Mouse (Mus musculus): Measurements from ENCODE around the gene Gm28053. TPM values are rescaled to one million over a fixed set of nuclear protein-coding genes. Genes with fewer than 3 reads are reported as not detected.

The Gm28053 gene
- polyA plus RNA-seq, 1 experiment from 2014 or later = 1.1 TPM

DNA sequence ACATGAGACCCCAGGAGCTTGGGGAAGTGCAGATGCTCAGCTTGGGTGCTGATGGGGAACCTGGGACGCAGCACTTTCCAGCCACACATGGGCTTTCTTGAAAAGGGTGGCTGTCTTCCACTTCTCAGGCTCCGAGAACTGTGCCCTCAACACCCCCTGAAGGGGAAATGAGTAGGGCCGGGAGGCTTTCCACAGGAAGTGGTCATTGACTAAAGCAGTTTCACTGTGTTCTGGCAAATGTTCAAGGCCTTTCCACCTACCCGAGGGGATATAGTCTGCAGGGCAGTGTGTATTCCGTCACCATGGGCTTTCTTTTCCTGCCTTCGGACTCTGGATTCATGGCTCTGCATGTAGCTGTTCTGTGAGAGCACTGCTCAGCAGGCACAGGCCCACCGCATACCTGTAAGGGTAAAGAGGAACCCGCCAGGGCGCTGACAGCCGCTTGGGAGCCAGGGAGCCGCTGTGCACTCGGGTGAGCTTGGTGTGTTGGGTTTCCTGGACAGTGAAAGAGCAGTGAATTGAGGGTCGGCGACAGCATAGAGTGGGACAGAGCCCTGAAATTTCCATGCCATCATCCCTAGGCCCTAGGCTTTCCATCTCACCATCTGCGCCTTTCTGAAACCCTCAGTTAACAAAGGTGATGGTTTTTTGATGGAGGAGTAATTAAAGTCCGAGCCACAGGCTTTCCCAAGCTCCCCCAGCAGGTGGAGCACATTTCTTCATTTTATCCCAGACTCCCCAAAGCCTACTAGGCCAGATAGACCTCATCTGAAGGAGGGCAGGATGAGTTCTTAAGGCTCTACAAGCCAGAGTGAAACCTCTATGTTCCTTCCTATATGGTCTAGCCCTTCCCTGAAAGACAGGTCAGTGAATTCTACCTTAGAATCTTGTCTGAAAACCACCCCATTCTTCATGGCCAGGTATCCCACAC is 27.8 kb downstream of the Gm28053 start, which contains the start of gene Gimap5:
TSS of gene Gimap5 (plus strand) at position 239 of the 931 bp plus-strand sequence.
- Histone ChIP-seq H3K27ac (replicated peaks) (no peak within 1 kb of the TSS), H3K4me1 (replicated peaks) (peaks cover 18% of the 10 kb centered on the region; the same call in 1 of the 2 replicates), H3K9me3 (no peaks in the 10 kb centered on the region), H3K9ac (no peak within 1 kb of the TSS), H3K27me3 (peaks cover 23% of the 10 kb centered on the region), H3K4me3 (no peak within 1 kb of the TSS), H3K36me3 (no peaks in the 10 kb centered on the region), H3K4me2 (no peak within 1 kb of the TSS)
- 44% methylated on average over 16 of the region's 16 CpGs for WGBS
- no peak for ATAC-seq (ENCODE audit: low FRiP score, low read depth)

DNA sequence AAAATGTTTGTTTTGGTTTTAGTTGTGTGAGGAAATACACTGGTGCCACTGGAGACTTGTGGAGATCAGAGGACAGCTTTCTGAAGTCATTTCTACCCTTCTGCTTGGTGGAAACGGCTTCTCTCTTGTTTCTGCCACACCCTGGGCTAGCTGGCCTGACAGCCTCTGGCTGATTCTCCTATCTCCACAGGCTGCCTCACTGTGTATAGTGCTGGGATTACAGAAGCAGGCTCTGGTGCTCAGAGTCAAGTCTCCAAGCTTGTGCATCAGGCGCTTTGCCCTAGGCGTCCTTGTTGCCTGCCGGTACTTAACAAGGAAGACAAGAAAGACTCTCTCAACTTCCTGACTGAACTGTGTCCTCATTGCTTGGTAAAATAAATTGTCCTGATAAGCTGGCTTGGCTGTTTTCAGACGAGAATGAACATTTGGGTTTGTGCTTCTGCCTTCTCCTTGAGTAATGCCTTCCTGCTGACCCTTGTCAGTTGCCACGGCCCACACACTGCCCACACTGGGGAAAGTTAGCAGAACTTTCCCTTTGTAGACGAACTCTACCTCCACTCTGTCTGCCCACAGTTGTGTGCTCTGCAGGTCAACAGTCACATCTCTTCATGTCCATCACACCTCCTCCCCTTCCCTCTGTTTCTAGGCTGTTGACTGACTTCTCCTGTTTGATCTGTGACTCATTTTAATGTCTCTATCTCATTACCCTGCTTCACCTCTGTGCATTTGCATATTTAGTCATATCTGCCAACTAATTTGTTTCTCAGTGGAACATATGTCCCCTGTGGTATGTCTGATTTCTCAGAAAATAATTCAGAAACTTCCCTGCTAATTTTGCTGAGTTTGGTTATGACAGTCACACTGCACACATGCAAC is 28.9 kb downstream of the Gm28053 start:
- Histone ChIP-seq H3K9ac (no peak overlapping the region), H3K4me2 (no peak overlapping the region)

DNA sequence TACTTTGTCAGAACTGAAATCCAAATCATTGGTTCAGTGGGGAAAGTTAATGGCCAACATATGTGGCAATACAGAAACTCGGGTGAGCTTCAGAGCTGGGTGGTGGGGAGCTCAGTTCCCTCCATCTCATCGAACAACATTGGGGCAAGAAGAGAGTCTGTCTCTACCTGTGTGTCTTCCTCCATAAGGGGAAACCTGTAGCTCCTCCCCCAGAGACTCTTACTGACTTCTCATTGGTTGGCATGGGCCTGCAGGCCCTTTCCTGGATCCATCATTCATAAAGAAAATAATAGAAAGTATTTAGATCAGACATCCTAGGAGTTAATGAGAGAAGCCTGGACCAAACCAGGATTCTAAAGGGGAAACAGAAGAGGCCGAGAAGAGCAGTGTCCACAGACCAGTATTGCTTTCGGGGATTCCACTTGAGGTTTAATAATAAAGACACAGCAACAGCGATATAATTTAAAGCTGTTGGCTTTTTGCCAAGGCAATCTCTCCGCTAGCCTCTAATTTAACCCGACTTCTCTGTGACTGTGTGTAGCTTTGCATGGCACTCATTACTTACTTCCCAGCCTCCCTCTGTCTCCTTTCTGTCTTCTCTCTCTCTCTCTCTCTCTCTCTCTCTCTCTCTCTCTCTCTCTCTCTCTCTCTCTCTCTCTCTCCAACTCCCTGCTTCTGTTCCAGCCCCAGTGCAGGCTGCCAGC is 45.3 kb downstream of the Gm28053 start:
- WGBS = 69% methylated on average over 7 of the region's 7 CpGs
- no peaks in the 10 kb centered on the region for H3K4me1 ChIP-seq (replicated peaks)
- ATAC-seq (ENCODE audit: low FRiP score, low read depth) = no peak
- no peaks in the 10 kb centered on the region for H3K27me3 ChIP-seq
- H3K36me3 ChIP-seq = no peaks in the 10 kb centered on the region
- no peak overlapping the region for H3K4me2 ChIP-seq
- H3K4me3 ChIP-seq = no peak overlapping the region
- H3K9me3 ChIP-seq = no peaks in the 10 kb centered on the region
- H3K9ac ChIP-seq = no peak overlapping the region
- H3K27ac ChIP-seq (replicated peaks) = no peak overlapping the region

More for the DNA sequence above, 28.9 kb downstream of the Gm28053 start:
- H3K36me3 ChIP-seq = no peaks in the 10 kb centered on the region
- ATAC-seq (ENCODE audit: low FRiP score, low read depth) = no peak
- H3K9me3 ChIP-seq = no peaks in the 10 kb centered on the region
- H3K4me3 ChIP-seq = no peak overlapping the region
- peaks cover 11% of the 10 kb centered on the region; the same call in 1 of the 2 replicates for H3K4me1 ChIP-seq (replicated peaks)
- 79% methylated on average over 7 of the region's 7 CpGs for WGBS
- no peak overlapping the region for H3K27ac ChIP-seq (replicated peaks)
- H3K27me3 ChIP-seq = peaks cover 14% of the 10 kb centered on the region

DNA sequence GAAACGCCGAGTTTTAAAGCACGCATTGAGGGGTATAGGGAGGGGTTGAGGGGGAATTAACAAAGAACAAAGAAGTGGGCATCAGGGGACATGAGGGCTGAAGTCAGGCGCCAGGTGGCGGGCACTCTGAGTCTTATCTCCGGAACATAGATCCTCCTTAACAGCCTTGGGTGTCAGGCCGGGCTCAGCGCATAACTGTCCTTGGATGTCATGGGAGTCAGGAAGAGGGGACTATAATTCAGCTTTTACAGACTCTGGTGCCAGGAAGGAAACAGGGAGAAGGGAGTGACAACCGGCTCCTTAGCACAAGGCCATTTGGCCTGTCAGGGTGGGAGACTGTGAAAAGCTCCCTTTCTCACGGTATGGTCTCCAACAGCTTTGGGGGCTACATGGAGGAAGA is 46.1 kb downstream of the Gm28053 start:
- no peak overlapping the region for H3K9ac ChIP-seq
- H3K9me3 ChIP-seq = no peaks in the 10 kb centered on the region
- 98% methylated on average over 10 of the region's 10 CpGs for WGBS
- H3K27ac ChIP-seq (replicated peaks) = no peak overlapping the region
- no peaks in the 10 kb centered on the region for H3K36me3 ChIP-seq
- no peak overlapping the region for H3K4me2 ChIP-seq
- H3K4me3 ChIP-seq = no peak overlapping the region
- no peaks in the 10 kb centered on the region for H3K27me3 ChIP-seq
- ATAC-seq (ENCODE audit: low FRiP score, low read depth) = no peak
- no peaks in the 10 kb centered on the region for H3K4me1 ChIP-seq (replicated peaks)

DNA sequence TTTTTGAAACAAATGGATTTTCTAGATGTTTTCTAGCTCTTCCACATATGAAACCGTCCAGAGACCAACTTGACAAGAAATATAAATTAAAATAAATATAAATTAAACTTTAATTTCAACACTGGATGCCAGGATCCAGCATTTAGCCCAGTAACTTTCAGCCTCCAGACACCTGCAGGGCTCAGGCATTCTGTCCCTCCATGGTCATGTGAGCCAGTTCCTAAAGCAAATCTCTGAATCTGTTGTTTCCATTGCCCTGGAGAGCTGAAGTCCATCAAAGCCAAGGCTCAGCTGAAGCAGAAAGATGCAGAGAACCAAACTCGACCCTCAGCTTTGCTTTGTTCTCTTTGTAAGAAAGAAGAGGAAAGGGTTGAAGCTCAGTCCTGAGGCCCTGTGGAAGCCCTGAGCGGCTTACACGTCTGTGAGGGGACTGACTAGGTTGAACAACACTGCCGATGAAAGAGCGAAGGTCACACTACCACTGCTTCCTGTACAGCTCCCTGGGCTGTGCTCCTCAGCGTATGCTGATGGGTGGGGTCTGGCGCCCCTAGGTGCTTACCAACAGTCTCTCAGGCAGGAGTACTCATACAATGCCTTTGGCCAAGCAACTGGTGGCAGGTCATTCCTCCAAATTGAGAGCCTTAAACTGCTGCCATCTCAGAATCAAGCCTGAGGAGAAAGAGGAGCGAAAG is 49.9 kb downstream of the Gm28053 start:
- Histone ChIP-seq H3K4me3 (no peak overlapping the region), H3K36me3 (no peaks in the 10 kb centered on the region), H3K9me3 (no peaks in the 10 kb centered on the region), H3K4me2 (no peak overlapping the region), H3K4me1 (replicated peaks) (no peaks in the 10 kb centered on the region; the same call in 1 of the 2 replicates), H3K27ac (replicated peaks) (no peak overlapping the region), H3K9ac (no peak overlapping the region), H3K27me3 (no peaks in the 10 kb centered on the region)
- 74% methylated on average over 9 of the region's 9 CpGs for WGBS
- ATAC-seq (ENCODE audit: low FRiP score, low read depth) = no peak

DNA sequence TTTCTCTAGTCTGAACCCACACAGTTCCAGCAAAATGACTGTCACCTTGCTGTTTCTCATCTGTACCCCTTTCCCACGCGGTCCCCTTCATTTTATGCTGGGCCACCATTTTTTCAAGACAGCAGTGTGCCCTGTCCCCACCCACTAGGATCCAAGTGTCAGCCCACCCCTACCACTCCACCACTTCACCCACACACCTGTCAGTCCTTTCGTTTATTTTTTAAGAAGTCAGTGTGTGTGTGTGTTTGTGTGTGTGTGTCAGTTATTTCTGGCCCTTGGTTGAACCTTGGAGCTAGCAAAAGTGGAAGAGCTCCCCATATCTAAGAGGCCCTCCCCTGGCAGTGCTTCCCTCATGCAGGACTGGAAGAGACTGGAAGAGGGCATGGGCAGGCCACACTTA is 50.5 kb downstream of the Gm28053 start:
- Histone ChIP-seq H3K4me2 (no peak overlapping the region), H3K4me3 (no peak overlapping the region), H3K27ac (replicated peaks) (no peak overlapping the region), H3K9me3 (no peaks in the 10 kb centered on the region), H3K27me3 (no peaks in the 10 kb centered on the region), H3K9ac (no peak overlapping the region), H3K36me3 (no peaks in the 10 kb centered on the region), H3K4me1 (replicated peaks) (no peaks in the 10 kb centered on the region; the same call in 1 of the 2 replicates)
- no peak for ATAC-seq (ENCODE audit: low FRiP score, low read depth)
- 90% methylated on average over 3 of the region's 3 CpGs for WGBS

DNA sequence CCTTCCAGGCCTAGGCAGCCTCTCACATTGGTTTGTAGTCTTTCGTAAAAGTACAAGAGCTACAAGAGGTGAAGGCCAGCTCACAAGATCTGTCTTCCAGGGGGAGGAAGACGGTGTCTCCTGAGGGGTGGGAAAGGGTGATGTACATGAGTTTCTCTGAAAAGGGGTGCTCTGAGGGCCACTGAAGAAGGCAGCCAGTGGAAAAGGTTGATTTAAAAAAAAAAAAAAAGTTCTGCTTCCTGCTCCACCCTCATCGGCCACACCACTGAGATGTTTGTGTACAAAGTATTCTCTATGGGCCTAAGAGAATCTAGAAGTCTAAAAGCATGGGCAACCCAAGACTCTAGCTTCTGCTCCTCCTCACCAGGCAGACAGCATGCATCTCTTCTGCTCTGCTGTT is 52.3 kb downstream of the Gm28053 start, which contains the start of gene Gimap3:
TSS of gene Gimap3 (minus strand) at position 156 of the 400 bp plus-strand sequence.
- no peaks in the 10 kb centered on the region; the same call in 1 of the 2 replicates for H3K4me1 ChIP-seq (replicated peaks)
- no peak for ATAC-seq (ENCODE audit: low FRiP score, low read depth)
- 93% methylated on average over 3 of the region's 3 CpGs for WGBS

DNA sequence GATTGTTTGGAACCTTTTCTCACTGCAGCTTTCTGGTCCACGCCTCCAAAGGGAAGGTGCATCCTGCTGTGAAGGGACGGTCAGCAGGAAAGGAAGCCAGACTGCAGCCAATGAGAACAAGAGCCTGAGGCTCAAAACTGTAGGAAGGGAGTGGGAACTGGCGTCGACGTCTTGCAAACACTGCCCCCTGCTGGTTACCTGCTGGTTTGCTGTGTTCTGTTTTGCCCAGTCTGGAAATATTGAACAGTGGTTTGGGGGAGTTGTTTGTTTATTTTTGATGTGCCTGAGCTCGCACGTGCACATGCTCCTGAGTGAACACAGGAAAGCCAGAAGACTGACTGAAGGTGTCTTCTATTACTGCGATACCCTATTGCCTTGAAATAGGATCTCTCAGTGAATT is 53.6 kb downstream of the Gm28053 start:
- Histone ChIP-seq H3K4me3 (no peak overlapping the region), H3K4me2 (no peak overlapping the region), H3K27me3 (no peaks in the 10 kb centered on the region), H3K27ac (replicated peaks) (no peak overlapping the region), H3K36me3 (no peaks in the 10 kb centered on the region), H3K4me1 (replicated peaks) (no peaks in the 10 kb centered on the region; the same call in 1 of the 2 replicates), H3K9me3 (no peaks in the 10 kb centered on the region), H3K9ac (no peak overlapping the region)
- WGBS = 10% methylated on average over 8 of the region's 8 CpGs
- peak; percentile 79 for ATAC-seq (ENCODE audit: low FRiP score, low read depth)

More for the DNA sequence above, 52.3 kb downstream of the Gm28053 start, which contains the start of gene Gimap3:
- Histone ChIP-seq H3K4me2 (no peak within 1 kb of the TSS), H3K27me3 (no peaks in the 10 kb centered on the region), H3K27ac (replicated peaks) (no peak within 1 kb of the TSS), H3K9ac (no peak within 1 kb of the TSS), H3K4me3 (no peak within 1 kb of the TSS), H3K9me3 (no peaks in the 10 kb centered on the region), H3K36me3 (no peaks in the 10 kb centered on the region)

DNA sequence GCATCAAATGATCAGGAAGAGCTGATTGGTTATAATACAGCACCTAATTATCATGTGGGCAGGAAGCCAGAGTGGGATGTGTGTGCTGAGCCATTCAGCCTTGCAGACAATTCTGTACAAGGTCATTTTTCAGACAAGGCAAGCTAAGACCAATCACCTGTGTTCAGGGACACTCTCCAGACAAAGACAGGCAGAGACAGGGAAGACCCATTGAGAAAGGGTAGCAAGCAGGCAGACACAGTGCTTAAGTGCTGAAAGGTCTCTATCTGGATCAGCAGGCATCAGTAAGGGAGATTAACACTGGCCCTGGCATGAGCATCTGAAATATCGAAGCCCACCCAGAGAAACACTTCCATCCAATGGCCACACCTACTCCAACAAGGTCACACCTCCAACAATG is 66.0 kb downstream of the Gm28053 start:
- no peak for ATAC-seq (ENCODE audit: low FRiP score, low read depth)
- Histone ChIP-seq H3K4me2 (no peak overlapping the region), H3K9me3 (no peaks in the 10 kb centered on the region), H3K4me1 (replicated peaks) (no peaks in the 10 kb centered on the region), H3K4me3 (no peak overlapping the region), H3K36me3 (no peaks in the 10 kb centered on the region), H3K27me3 (no peaks in the 10 kb centered on the region), H3K27ac (replicated peaks) (no peak overlapping the region), H3K9ac (no peak overlapping the region)
- 96% methylated on average over 1 of the region's 1 CpGs for WGBS

DNA sequence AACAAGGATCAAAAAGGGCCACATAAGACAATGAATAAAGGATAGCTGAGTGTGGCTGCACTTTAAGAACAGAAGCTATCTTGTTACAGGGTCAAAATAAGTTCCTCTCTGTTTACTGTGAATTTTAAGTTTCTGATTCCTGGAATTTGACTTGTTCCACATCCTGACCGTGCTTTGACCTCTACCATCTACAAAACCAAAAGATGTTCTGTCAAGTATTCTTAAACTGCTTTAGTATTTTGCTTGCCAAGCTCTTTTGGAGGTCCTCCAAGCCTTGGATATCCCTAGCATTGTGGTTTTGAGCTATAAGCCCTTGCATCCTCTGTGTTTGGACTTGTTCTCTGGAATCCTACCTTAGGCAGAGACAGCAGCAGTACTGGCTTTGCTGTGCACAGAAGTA is 66.8 kb downstream of the Gm28053 start:
- no peak overlapping the region for H3K9ac ChIP-seq
- H3K4me1 ChIP-seq (replicated peaks) = no peaks in the 10 kb centered on the region
- H3K4me3 ChIP-seq = no peak overlapping the region
- H3K36me3 ChIP-seq = no peaks in the 10 kb centered on the region
- 76% methylated on average over 1 of the region's 1 CpGs for WGBS
- no peak overlapping the region for H3K4me2 ChIP-seq
- no peak for ATAC-seq (ENCODE audit: low FRiP score, low read depth)
- no peaks in the 10 kb centered on the region for H3K9me3 ChIP-seq
- H3K27ac ChIP-seq (replicated peaks) = no peak overlapping the region
- H3K27me3 ChIP-seq = no peaks in the 10 kb centered on the region

DNA sequence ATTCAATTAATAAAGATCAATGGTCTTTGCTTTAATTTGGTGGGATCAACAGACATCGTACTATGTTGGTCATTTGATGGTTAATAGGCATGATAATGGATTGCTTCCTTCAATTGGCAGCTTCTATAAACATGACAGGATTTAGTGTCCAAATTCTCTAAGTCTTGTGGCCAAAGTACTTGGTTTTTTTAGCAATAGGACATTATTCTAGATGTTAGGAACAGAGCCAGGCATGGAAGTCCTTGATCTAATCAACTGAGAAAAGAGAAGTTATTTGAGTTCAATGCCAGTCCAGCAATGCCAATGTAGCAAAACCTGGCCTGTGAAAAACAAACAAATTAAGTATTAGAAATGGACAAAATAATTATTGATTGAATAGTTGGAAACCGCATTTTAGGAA is 67.2 kb downstream of the Gm28053 start:
- Histone ChIP-seq H3K4me3 (no peak overlapping the region), H3K36me3 (no peaks in the 10 kb centered on the region), H3K4me1 (replicated peaks) (no peaks in the 10 kb centered on the region), H3K9ac (no peak overlapping the region), H3K27ac (replicated peaks) (no peak overlapping the region), H3K4me2 (no peak overlapping the region), H3K27me3 (no peaks in the 10 kb centered on the region), H3K9me3 (no peaks in the 10 kb centered on the region)
- 80% methylated on average over 2 of the region's 2 CpGs for WGBS
- no peak for ATAC-seq (ENCODE audit: low FRiP score, low read depth)

All from hindbrain, embryonic 15.5 days (tissue).